11 mouse cellular contexts compared by ENCODE assay signal in genomic region chr13:84514981-84515510, GRCm38 (mm10).
DNase-seq lines count a peak whose midpoint lies in the region; ATAC-seq and TF ChIP-seq lines count a peak whose summit lies in the region.
"Had no signal": no experiment of that assay in that cellular context is flagged by ENCODE, and none has a peak within 500 bp of the region (broad histone marks: within the 10 kb centered on the region; RNA-seq: fewer than 3 reads in every experiment).

No protein-coding gene starts in this region.

- no peaks in the 10 kb centered on the region for H3K4me1 ChIP-seq in kidney, adult 2 months (ENCODE audit: control insufficient read depth, insufficient read depth, low read length)
- H3K4me1 ChIP-seq in embryonic facial prominence, embryonic 11.5 days (ENCODE audit: control insufficient read depth, insufficient read depth, low read length), result no peaks in the 10 kb centered on the region
- H3K4me1 ChIP-seq in kidney, embryonic 16.5 days (ENCODE audit: insufficient read depth, low read length), result no peaks in the 10 kb centered on the region
- H3K4me1 ChIP-seq in neural tube, embryonic 15.5 days, result no peaks in the 10 kb centered on the region
- H3K4me1 ChIP-seq in forebrain, embryonic 13.5 days, result no peaks in the 10 kb centered on the region

- H3K36me3 ChIP-seq in kidney, adult 2 months (ENCODE audit: control insufficient read depth, insufficient read depth, low read length), result no peaks in the 10 kb centered on the region
- no peaks in the 10 kb centered on the region for H3K36me3 ChIP-seq in embryonic facial prominence, embryonic 11.5 days (replicated peaks; ENCODE audit: control insufficient read depth, insufficient read depth, low read depth, low read length)
- H3K36me3 ChIP-seq in kidney, embryonic 16.5 days (ENCODE audit: insufficient read depth, low read length), result no peaks in the 10 kb centered on the region
- no peaks in the 10 kb centered on the region for H3K36me3 ChIP-seq in neural tube, embryonic 15.5 days
- no peaks in the 10 kb centered on the region for H3K36me3 ChIP-seq in forebrain, embryonic 13.5 days (ENCODE audit: poor library complexity, severe bottlenecking)

- WGBS in kidney, adult 2 months, result 24% methylated on average over 2 of the region's 2 CpGs
- 34% methylated on average over 2 of the region's 2 CpGs for WGBS in embryonic facial prominence, embryonic 11.5 days
- 27% methylated on average over 2 of the region's 2 CpGs for WGBS in kidney, embryonic 16.5 days
- WGBS in neural tube, embryonic 15.5 days, result 12% methylated on average over 2 of the region's 2 CpGs
- WGBS in forebrain, embryonic 13.5 days, result 42% methylated on average over 2 of the region's 2 CpGs

- no peak for TF ChIP-seq POLR2A in kidney, adult 2 months (IDR thresholded peaks at IDR 0.05; ENCODE audit: low read depth, low read length)

- no peak overlapping the region for H3K4me2 ChIP-seq in embryonic facial prominence, embryonic 11.5 days (ENCODE audit: low read depth, low read length)
- no peak overlapping the region for H3K4me2 ChIP-seq in kidney, embryonic 16.5 days (replicated peaks; ENCODE audit: low read depth, low read length)
- no peak overlapping the region for H3K4me2 ChIP-seq in neural tube, embryonic 15.5 days
- no peak overlapping the region for H3K4me2 ChIP-seq in forebrain, embryonic 13.5 days

- no peak overlapping the region for H3K9ac ChIP-seq in embryonic facial prominence, embryonic 11.5 days (replicated peaks; ENCODE audit: low read length)
- no peak overlapping the region for H3K9ac ChIP-seq in kidney, embryonic 16.5 days (replicated peaks; ENCODE audit: low read length)
- H3K9ac ChIP-seq in neural tube, embryonic 15.5 days (replicated peaks), result no peak overlapping the region
- H3K9ac ChIP-seq in forebrain, embryonic 13.5 days, result no peak overlapping the region

- no peaks in the 10 kb centered on the region for H3K27me3 ChIP-seq in kidney, adult 2 months (replicated peaks; ENCODE audit: control insufficient read depth, insufficient read depth, low read length)
- H3K27me3 ChIP-seq in embryonic facial prominence, embryonic 11.5 days (ENCODE audit: control insufficient read depth, insufficient read depth, low read length), result no peaks in the 10 kb centered on the region
- no peaks in the 10 kb centered on the region for H3K27me3 ChIP-seq in kidney, embryonic 16.5 days (ENCODE audit: insufficient read depth, low read length)
- no peaks in the 10 kb centered on the region for H3K27me3 ChIP-seq in neural tube, embryonic 15.5 days (replicated peaks)
- H3K27me3 ChIP-seq in forebrain, embryonic 13.5 days, result no peaks in the 10 kb centered on the region

- no peak overlapping the region for H3K4me3 ChIP-seq in kidney, adult 2 months (ENCODE audit: insufficient read depth, low read depth, low read length)
- no peak overlapping the region for H3K4me3 ChIP-seq in embryonic facial prominence, embryonic 11.5 days (ENCODE audit: low read depth, low read length)
- no peak overlapping the region for H3K4me3 ChIP-seq in kidney, embryonic 16.5 days (ENCODE audit: low read length)
- H3K4me3 ChIP-seq in neural tube, embryonic 15.5 days (replicated peaks), result no peak overlapping the region
- H3K4me3 ChIP-seq in forebrain, embryonic 13.5 days, result no peak overlapping the region
- H3K4me3 ChIP-seq: heart, adult 2 months had no signal

- H3K9me3 ChIP-seq in embryonic facial prominence, embryonic 11.5 days (replicated peaks; ENCODE audit: control insufficient read depth, low read length), result no peaks in the 10 kb centered on the region
- H3K9me3 ChIP-seq in kidney, embryonic 16.5 days (ENCODE audit: low read length), result no peaks in the 10 kb centered on the region
- H3K9me3 ChIP-seq in neural tube, embryonic 15.5 days (replicated peaks), result no peaks in the 10 kb centered on the region
- H3K9me3 ChIP-seq in forebrain, embryonic 13.5 days (replicated peaks), result no peaks in the 10 kb centered on the region

- no peak overlapping the region for H3K27ac ChIP-seq in kidney, adult 2 months (ENCODE audit: insufficient read depth, low read depth, low read length)
- H3K27ac ChIP-seq in embryonic facial prominence, embryonic 11.5 days (replicated peaks; ENCODE audit: low read depth, low read length), result no peak overlapping the region
- H3K27ac ChIP-seq in kidney, embryonic 16.5 days (ENCODE audit: low read length), result no peak overlapping the region
- H3K27ac ChIP-seq in neural tube, embryonic 15.5 days (replicated peaks), result no peak overlapping the region
- no peak overlapping the region for H3K27ac ChIP-seq in forebrain, embryonic 13.5 days
- H3K27ac ChIP-seq: heart, adult 2 months had no signal

- ATAC-seq in embryonic facial prominence, embryonic 11.5 days (replicated peaks; ENCODE audit: insufficient number of reproducible peaks, low FRiP score, low TSS enrichment, low read depth), result peak; percentile 48
- ATAC-seq in kidney, embryonic 16.5 days (ENCODE audit: low FRiP score, low TSS enrichment), result peak; percentile 70
- peak; percentile 75 for ATAC-seq in neural tube, embryonic 15.5 days (ENCODE audit: low FRiP score)
- no peak for ATAC-seq in forebrain, embryonic 13.5 days

- peak; percentile 47 for DNase-seq in kidney, adult 2 months
- no peak for DNase-seq in kidney, postnatal 10 days
- peak; percentile 26 for DNase-seq in embryonic facial prominence, embryonic 11.5 days (ENCODE audit: low spot score)
- DNase-seq in heart, adult 8-10 months (ENCODE audit: low spot score), result no peak
- no peak for DNase-seq in lung, postnatal 36 days
- DNase-seq: cerebellum, postnatal 36 days; heart, adult 2 months; lung, postnatal 4 days had no signal

- TF ChIP-seq CTCF in kidney, adult 2 months (conservative IDR thresholded peaks at IDR 0.05; ENCODE audit: insufficient read depth, insufficient read length, low read depth, low read length), result no peak

Comparison
In these comparisons a context has a peak if more than half of its experiments do, and no peak if none do; other contexts are left out.
1. DNase-seq: peak in kidney, adult 2 months (single experiment) and embryonic facial prominence, embryonic 11.5 days (single experiment); none in kidney, postnatal 10 days (single experiment), heart, adult 8-10 months (single experiment) and lung, postnatal 36 days (single experiment).